Mouse (Mus musculus) MN1 (cell line): Measurements from ENCODE around the gene Opcml.

ENCODE experiments used
- DNase-seq: peaks from one replicate; pipeline ENCODE4 v3.0.0-alpha.2; 2016; ENCODE audit warnings: low spot score

The Opcml gene

DNA sequence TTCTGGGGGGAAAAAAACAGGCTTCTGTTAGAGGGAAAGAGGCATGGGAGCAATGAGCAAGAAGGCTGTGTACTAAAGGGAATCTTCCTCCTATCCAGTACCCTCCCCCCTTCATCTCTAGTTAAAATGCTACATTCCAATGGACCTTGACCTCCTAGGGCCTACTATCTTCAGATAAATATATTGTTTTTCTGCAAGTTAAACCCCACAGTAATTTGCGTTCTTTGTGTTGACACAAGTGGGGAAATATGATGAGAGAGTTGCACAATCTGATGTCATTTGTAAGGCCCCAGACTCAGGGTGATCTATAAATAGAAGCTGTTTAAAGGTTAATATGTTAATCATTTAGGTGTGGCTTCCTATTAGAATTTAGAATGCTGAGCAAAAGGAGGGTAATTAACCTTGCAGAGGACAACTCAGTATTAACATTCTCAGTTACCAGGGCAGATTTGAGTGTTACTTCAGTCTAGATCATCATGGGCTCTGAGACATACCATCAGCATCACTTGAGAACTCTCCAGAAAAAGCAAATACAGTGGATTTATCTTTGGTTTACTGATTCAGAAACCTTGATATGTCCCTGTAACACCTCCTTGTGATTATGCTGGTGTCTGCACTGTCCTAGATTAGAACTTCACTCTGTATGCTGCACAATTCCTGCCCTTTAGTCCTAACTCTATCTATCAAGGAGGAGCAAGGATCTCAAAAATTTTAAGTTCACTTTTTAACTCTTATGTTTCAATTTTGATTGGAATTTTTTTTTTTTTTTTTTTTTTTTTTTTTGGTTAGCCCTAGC is 762.0 kb downstream of the Opcml start:
- no peak for DNase-seq

DNA sequence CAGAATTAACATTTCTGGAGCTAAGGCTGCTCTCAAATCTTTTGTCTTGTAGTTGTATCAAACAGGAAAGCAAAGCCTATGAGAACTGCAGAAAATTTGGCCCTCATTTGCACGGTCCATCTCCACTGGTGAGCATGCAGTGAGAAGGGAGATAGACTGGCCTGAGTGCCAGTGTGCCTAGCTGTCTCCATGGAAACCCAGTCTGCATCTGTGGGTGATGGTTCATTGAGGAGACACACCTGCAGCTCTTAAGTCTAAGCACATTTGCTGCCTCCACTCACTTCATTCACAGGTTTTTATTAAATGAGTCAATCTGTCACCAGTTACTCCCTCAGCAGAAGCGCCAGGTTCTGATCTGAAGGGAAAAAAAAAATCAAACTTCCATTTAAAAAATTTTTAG is 768.1 kb downstream of the Opcml start:
- DNase-seq = no peak

DNA sequence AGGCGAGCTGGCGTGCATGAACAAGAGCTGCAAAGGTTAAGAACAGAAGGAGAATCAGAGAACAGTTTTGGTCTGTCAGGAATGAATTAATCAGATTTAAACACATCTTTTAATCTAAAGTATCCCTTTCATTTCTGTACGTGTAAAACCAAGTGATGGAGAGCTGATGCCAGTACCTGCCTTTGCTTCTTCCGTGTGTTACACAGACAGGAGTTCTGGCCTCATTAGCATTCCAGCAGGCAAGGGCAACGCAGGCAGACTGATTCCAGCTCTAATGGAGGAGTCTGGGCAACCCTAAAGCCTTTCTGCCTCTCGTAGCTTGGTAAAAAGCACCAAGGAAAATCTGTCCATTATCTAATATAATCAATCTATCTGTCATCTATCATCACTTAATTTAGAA is 771.2 kb downstream of the Opcml start:
- DNase-seq = no peak

DNA sequence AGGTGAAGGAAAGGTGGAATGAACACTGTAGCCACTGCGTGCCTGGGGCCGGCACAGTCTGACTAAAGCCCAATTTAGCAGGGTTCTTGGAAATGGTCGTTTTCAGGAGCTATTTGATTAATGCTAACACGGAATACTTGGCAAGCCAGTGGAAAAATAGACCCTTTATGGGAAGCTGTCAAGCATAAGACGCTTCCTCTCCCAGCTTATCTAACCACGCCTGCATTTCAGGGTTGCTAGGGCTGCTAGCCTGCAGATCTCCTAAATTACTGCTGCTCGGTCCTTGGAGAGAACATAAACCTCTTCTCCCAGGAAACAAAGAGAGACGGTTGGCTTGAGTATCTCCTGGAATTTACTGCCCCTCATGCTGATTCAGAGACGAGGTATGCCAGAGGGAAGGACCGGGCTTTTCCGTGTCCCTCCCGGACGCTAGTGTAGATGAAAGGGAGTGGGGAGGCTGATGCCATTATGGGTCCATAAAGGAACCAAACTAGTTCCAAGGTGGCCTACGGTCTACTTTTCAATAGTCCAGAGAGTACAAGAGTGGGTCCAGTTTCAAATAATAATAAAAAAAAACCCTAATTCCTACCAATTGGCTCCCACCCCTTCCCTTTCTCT is 772.6 kb downstream of the Opcml start:
- no peak for DNase-seq

DNA sequence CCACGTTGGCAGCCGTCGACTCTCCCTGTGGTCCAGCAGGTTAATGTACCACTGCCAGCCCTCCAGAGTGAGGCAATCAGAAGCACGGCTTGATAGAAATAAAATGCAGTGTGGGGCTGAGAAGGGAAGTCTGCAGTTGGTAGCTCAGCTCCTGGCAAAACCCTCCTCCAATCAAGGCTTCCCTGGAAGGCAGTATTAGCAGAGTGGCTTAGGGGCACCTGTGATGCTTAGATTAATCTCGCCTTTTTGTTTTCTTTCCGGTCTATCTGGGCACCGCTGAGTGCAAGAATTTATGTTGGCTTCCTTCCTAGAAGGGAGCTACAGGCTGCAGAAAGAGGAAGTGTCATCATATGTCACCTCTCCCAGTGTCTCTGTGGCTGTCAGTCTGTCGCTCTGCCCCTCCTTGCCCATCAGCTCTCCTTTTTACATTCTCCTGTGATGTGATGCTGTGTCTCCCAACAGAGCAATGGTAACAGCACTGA is 778.5 kb downstream of the Opcml start:
- DNase-seq = no peak

DNA sequence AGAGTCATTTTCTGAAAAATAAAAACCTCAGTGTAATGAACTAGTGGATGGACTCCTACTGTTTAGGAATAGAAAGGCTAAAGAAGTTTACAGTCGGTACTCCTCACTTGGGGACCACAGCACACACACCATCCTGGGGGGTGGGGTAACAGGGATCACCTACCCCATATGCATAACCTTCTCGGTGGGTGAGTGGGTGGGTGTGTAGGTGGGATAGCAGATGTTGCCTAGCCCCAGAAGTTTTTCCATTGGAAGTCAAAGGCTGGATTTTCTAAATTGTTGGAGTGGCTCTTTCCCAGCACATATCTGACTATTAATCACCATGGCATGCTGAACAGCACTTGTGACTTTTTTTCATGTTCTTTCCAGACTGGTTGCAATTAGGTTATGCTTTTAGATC is 779.2 kb downstream of the Opcml start:
- no peak for DNase-seq

DNA sequence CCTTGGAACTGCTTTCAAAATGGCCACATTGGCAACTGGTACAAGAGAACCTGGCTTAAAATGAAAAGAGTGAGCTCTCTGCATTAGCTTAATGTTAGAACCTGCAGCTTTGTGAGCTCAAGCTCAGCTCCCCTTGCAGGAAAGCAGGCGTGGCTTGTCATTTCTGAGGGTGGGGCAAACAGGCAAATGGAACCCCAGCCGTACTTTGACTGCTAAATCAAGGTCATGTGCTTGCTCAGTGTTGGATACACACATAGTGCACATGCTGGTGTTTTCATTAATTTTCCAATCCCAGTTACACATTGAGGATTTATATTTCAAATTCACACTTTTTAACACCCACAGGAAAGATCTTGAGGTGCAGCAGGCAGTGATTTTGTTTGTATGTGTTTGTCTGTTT is 781.1 kb downstream of the Opcml start:
- no peak for DNase-seq

DNA sequence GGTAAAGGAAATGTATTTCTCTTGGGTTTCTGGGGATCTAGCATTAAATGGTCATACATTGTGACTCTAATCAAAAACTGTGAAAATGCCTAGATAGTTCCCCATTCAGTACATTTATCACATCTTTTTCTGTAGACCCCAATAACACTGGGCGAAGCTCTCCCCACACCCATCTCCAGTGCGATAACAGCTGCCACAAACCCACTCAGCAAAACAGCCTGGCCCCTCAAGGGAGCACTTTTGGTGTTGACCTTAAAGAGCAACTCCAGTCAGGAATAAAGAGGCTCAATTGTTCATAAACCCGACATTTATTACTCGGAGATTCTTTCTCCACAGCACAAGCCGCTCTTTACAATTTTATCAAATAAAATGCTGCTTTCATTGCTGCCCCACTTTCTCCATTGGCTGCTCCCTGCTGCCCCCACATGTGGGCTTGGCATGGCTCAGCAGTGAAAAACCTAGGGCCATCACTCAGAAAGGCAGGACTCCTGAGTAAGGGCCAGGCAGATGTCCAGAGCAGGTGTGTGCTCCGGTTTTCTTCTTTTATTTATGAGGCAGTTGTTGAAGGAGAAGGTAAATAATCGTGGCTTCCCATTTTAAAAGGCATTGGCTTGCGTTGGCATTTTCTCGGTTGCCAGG is 781.7 kb downstream of the Opcml start:
- DNase-seq = no peak

DNA sequence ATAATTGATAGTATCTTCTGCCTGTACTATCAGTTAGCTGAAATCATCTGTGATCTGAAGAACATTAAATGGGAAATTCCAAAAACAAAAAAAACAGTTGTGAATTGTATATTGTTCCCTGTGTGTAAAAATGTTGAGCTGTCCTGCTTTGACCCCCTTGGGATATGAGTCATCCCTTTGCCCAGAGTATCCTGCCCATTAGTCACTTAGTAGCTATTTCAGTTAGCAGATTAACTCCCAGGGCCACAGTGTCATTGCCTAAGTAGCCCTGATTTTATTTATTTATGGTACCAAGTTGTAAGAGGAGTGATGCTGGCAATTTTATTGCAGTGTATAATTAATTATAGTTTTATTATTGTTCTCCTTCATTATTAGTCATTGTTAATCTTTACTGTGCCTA is 788.2 kb downstream of the Opcml start:
- DNase-seq = no peak

DNA sequence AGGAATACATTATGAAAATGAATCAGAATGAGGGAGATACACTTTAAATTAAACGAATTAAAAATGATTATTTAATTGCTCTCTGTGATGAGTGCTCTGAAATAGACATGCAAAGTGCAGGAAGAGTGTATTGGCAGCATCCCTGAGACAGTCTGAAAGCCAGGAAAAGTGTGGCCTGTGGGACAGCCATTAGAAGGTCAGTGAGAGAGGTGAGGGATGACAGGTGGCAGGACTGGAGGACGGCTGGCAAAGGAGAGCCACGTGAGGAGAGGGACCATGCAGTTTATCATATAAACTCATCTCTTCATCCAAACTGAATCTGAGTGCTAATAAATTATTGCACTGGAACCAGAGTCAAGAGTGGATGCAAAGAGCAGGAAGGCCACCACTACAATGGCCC is 796.7 kb downstream of the Opcml start:
- DNase-seq = no peak

DNA sequence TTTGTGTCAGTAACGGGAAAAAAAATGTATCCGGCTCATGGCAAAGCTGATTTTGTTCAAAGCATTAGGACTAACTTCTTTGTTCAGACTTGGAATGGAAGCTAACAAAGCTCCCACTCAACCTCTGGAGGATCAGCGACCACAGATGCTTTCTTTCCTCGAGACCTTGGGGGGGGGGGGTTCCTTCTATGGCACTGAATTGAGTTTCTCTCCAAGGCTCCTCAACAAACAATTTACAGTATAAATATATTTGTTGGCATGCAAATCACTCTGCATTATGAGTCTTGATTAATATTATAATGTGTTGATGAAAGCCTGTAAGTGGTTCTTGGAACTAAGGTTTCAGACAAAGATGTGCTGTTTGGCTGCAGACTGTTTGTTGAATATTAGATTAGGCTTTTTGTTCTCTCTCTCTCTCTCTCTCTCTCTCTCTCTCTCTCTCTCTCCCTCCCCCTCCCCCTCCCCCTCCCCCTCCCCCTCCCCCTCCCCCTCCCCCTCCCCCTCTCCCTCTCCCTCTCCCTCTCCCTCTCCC is 797.3 kb downstream of the Opcml start:
- DNase-seq = no peak

DNA sequence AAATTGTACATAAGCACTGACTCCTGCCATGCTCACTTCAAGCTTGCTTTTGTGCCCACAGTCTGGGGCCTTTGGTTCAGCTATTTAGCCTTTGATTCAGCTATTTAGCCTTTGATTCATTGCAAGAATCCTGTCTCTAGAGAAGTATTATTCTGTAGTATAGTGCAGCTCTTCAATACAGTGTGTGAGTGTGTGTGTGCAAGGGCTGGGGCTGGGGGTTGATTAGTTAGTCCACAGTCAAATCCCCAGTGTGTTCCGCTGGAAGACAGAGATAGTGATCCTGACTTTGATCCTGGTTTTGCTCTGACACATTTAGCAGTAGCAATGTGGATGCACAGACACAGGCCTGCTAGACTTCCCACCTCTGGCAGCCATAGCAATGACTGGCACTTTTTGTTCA is 797.9 kb downstream of the Opcml start:
- DNase-seq = no peak

DNA sequence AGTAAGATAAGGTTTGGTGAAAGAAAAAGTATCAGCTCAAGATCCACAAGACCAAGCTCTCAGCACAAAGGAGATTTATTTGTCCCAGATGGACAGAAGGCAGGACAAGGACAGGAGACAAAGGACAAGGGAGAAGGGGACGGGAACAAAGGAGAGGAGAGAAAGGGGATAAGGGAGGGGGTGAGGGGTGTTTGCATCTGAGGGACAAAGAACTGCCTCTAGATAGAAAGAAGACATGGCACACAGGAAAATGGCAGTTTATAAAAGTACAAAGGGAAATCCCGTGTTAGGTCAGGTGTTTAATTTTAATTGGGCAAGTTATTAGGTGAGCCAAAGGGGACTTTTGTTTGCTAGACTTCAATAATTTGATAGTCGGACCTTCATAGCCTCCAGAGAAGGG is 801.6 kb downstream of the Opcml start:
- DNase-seq = no peak

DNA sequence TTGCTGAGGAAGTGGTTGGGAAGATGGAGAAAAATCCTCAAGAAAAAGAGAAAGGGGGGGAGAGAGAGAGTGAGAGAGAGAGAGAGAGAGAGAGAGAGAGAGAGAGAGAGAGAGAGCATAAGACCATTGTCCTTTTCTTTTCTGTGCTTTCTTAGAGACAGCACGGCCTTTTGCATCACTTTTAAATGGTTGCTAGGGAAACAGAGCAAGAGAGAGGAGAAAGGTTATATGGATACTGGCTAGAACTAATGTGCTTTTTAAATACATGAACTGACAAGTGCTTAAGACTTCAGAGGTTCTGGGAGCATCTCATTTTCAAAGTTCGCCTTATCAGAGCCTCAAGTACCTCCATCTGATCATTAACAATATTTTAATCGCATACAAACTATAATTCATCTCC is 804.5 kb downstream of the Opcml start:
- no peak for DNase-seq

DNA sequence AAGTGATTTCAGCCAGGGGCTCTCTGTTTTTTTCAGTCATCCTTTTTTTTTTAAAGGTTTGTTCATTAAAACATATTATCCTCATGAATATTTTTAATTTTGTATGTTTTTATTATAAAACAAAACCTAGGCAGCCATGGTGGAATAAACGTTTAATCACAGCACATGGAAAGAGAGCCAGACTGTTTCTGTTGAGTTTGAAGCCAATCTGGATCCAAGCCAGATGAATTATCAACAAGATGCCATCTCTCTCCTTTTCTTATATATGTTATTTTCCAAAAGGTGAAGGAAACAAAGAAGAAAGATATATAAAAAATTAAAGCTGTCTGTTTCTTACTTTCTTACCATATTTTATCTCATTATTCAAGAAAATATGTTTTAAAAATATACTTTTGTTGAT is 815.0 kb downstream of the Opcml start:
- DNase-seq = no peak

DNA sequence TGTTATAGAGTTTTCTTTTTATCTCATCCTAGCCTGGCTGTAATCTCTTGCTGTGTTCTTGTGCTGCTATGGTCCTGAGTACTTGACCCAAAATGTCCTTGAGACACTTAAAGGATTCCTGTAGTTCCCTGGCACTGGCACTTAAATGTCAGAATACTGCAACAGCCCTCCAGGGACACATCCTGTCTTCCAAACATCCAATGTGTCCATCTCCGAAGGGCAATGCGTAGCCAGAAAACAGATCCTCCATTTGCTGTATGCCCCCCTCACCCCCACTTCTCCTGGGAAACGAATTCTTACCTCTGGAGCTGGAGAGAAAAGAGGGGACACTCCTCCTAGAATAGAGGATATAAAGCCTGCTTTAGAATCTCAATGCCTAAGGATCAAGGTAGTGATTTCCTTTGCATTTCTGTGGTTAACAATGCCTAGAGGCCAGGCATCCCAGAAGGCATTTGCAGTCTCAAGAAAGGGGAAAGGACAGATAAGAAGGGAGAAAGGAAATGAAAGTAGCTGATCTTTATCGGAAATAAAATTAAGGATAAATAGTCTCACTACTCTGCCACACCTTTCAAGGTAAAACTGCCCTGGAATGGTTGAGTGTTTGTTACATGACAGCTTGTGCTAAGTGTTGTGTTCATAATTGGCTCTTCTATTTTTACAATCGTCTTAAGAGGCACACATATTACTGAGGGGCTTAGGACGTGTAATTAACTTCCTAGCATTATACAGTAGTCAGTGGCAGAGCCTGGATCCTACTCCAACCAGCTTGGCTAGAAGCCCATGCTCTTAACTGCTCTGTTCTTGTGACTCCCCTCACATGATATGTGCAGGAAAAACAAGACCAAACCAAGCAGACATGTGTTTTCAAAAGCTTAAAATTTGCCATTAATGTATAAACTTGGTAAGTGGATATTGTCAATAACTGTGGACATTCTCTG is 823.4 kb downstream of the Opcml start:
- DNase-seq = no peak

DNA sequence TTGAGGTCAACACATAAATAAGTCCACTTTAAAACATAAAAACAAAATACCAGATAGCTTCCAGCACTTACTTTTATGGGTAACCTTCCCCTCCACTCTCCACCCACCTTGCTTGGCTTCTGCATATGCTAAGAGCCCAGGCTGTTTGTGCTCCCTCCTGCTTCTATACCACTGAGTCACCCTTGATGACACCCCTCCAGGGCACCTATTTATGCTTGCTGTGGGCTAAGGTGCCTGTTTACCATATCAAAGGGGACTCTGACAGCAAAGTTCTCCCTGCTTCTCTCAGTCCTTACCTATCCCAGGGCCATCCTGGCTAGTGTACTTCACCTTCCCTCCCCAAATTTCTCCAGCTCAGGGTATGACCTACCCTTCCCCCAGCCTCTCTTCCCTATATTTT is 824.9 kb downstream of the Opcml start:
- no peak for DNase-seq

DNA sequence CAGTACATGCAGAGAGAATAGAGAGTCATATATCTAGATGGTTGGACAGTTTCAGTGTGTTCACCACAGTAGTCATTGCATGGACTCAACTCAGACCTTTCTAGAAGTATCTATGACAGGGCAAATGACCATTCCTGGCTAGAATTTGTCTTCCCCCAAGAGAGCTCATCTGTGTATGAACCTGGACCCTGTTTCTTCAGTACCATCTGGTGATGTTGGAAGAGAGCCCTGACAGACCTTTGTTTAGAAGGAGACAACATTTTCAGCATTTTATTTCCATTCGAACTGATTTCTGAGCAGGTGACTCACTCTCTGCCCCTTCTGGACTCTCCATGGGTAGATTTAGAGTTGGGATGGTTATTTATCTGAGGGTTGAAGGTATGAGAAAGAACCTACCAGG is 827.1 kb downstream of the Opcml start:
- DNase-seq = no peak

DNA sequence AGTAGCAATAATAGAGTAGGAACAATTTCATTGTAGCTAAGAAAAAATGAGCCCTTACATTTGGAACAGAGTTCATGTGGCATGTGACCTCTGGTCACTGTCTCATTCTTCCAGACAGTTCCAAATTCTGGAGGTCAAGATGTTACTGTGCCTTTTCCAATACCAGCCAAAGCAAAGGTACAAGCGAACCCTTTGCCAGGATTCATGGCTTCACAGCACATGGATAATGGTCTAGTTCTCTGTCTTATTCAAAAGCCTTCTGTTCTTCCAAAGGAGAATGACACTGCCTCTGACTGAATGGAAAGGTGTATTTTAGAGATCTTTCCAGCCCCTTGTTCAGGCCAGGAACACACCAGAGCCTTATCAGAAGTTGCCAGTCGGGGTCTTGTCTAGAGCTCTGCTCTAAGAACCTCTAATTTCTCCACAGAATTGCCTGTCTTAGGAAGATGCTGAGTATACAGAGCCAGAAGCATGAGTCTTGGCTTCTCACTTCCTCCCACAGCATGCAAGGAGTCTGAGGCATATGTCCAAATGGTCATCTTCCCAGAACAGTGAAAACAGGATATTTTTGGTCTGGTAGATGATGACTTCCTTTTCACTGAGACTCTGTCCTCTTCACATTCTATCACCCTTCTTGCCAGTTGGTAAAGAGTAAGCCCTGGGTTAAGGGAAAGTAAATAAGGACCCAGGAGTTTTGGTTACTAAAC is 827.8 kb downstream of the Opcml start:
- no peak for DNase-seq

DNA sequence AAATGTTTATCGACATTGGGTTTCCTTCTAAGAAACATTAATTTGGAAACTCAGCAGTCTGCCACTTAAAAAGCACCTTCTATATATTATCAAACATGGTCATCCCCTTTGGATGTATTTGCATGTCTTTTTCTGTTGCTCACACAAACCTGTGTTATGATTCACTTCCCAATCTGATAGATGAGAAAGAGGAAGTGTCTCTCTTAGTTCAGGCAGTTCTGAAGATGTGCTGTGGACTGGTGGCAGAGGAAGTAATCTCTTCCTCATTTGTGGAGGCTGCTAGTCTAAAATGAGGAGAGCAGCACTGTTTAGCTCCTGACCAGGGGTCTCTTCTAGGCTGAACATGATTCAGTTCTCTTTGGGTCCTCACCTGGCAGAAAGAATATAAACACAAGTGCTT is 831.4 kb downstream of the Opcml start:
- DNase-seq = no peak

DNA sequence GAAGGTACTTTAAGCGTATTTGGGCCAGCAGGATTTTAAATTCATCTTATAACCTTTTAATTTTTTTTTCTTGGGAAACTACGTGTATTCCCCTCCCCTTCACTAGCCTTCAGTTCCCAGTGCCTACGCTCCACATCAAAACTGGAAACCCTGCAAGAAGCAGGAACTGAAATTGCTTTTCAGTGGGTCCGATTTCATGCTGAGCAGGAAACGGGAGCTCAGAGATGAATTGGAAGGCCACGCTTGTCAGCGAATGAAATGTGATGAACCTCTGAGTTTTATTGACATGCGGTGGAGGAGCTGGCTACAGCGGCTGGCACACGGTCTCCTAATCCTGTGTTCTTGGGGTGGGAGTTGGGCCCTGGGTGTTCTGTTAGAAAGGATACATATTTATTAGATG is 834.3 kb downstream of the Opcml start:
- DNase-seq = no peak
